Mouse (Mus musculus) heart, postnatal 0 days (tissue): Measurements from ENCODE around the gene Rnf183. TPM values are rescaled to one million over a fixed set of nuclear protein-coding genes. Genes with fewer than 3 reads are reported as not detected.

Source experiments
- ATAC-seq: fragments of 200-750 bp; cut with Nextera tagmentation; 2 replicates; pipeline ENCODE4 v1.8.0; 2017; ENCODE audit warnings: low read depth, moderate number of reproducible peaks, moderate library complexity; ENCODE audit not compliant: insufficient read depth
- DNase-seq: peaks from one replicate; pipeline ENCODE4 v3.0.0-alpha.2; 2016; ENCODE audit warnings: low spot score
- H3K27ac ChIP-seq: fragments of 300-500 bp; sonication (generic); 2 replicates; pipeline ENCODE4 v1.5.1; 2014; ENCODE audit warnings: low read depth, mild to moderate bottlenecking
- H3K27me3 ChIP-seq: fragments of 300-500 bp; sonication (generic); 2 replicates; pipeline ENCODE4 v1.6.1; 2014; ENCODE audit warnings: low read length, mixed read lengths; ENCODE audit not compliant: control insufficient read depth, insufficient read depth
- H3K36me3 ChIP-seq: fragments of 300-500 bp; sonication (generic); replicated peaks from 2 replicates; pipeline ENCODE4 v1.6.1; 2014; ENCODE audit warnings: low read length, mixed read lengths; ENCODE audit not compliant: control insufficient read depth, insufficient read depth
- H3K4me1 ChIP-seq: fragments of 300-500 bp; sonication (generic); 2 replicates; pipeline ENCODE4 v1.6.1; 2014; ENCODE audit warnings: antibody characterized with exemption; ENCODE audit not compliant: control insufficient read depth, insufficient read depth
- H3K4me2 ChIP-seq: fragments of 300-500 bp; sonication (generic); 2 replicates; pipeline ENCODE4 v1.6.1; 2014; ENCODE audit warnings: low read depth, mild to moderate bottlenecking, low read length, moderate library complexity
- H3K4me3 ChIP-seq: fragments of 300-500 bp; sonication (generic); 2 replicates; pipeline ENCODE4 v1.5.1; 2014; ENCODE audit warnings: low read depth, low read length
- H3K9ac ChIP-seq: fragments of 300-500 bp; sonication (generic); replicated peaks from 2 replicates; pipeline ENCODE4 v1.6.1; 2014; ENCODE audit warnings: low read depth, low read length, mixed read lengths
- H3K9me3 ChIP-seq: fragments of 300-500 bp; sonication (generic); replicated peaks from 2 replicates; pipeline ENCODE4 v1.6.1; 2016; ENCODE audit warnings: low read length; ENCODE audit not compliant: control insufficient read depth
- CTCF ChIP-seq: IDR thresholded peaks from 2 replicates; pipeline ENCODE4 v1.5.1; 2016; ENCODE audit warnings: antibody characterized with exemption, control low read depth, low read depth
- EP300 ChIP-seq: IDR thresholded peaks from 2 replicates; pipeline ENCODE4 v1.6.1; 2016; ENCODE audit warnings: antibody characterized with exemption, low read depth
- WGBS: fragments of 180-500 bp; shearing (Covaris S2); extraction: QIAGEN DNeasy Blood & Tissue Kit; methylation state at CpG from one replicate; pipeline ENCODE4 v1.1.7; 2014; 5-methylcytosine and 5-hydroxymethylcytosine counted together
- polyA plus RNA-seq: library from polyadenylated mRNA; unstranded; fragments of >200 nt; fragmentation: Nextera tagmentation; extraction: Ambion mirVana; gene quantifications from 2 replicates; pipeline ENCODE4 v1.2.1, GENCODE M21; 2015
- total RNA-seq: library from RNA; depleted of rRNA; stranded (reverse); fragments of >200 nt; gene quantifications from 2 replicates; pipeline ENCODE4 v1.2.3, GENCODE M21; 2014; ENCODE audit warnings: low replicate concordance

Gene Rnf183
- total and polyA plus RNA-seq, 2 experiments from 2014 or later, result not detected

- H3K36me3 ChIP-seq, result peaks cover 14% of the 10 kb centered on the region
- H3K9me3 ChIP-seq, result no peaks in the 10 kb centered on the region
- no peaks in the 10 kb centered on the region for H3K4me1 ChIP-seq
- DNase-seq, result no peak
- 85% methylated on average over 9 of the region's 9 CpGs for WGBS
- no peak overlapping the region for H3K4me2 ChIP-seq
- no peaks in the 10 kb centered on the region for H3K27me3 ChIP-seq
- ATAC-seq, result no peak
- H3K9ac ChIP-seq, result no peak overlapping the region
- no peak overlapping the region for H3K27ac ChIP-seq
- H3K4me3 ChIP-seq, result no peak overlapping the region
- no peak for TF ChIP-seq EP300
Observed at GRCm38 (mm10) chr4:62429616-62430015, 5.4 kb downstream of the Rnf183 start.

DNA sequence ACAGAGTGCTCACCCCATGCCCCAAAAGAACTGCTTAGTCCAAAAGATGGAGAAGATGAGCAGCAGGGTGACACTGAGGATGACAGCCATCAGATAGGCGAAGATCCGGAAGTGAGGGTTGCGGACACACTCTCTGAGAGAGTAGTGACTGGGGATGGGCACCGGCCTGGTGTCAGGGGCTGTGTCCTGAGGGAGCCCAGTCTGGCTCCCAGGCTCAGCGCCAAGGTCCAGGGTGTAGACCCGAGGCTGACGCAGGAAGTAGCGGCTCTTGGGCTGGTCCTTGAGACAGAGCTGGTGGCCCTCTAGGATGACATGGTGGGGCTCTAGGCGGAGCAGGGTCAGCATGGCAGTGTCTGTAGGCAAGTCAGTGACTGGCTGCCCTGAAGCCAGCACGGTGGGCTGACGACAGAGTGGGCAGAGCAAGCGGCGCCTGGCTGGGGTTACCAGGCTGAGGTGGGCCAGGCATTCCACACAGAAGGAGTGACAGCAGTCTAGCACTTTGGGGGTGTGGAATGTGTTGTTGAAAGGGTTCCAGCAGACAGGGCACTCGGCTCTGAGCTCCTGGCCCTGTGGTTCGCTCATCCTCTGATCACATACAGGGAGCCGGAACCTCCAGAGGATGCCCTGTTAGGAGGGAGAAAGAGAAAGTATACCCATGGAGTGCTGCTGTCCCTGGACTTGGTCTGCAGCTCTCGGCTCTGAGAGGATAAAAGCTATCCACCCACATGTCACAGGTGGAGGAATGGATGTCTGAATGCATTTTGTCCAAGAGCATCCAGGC is 6.9 kb downstream of the Rnf183 start:
- Histone ChIP-seq H3K36me3 (peaks cover 27% of the 10 kb centered on the region), H3K27me3 (no peaks in the 10 kb centered on the region), H3K9ac (no peak overlapping the region), H3K4me2 (peak overlapping the region; percentile 41), H3K4me3 (no peak overlapping the region), H3K4me1 (no peaks in the 10 kb centered on the region), H3K27ac (no peak overlapping the region), H3K9me3 (no peaks in the 10 kb centered on the region)
- DNase-seq, result no peak
- TF ChIP-seq CTCF, result no peak
- TF ChIP-seq EP300, result no peak
- WGBS, result 46% methylated on average over 17 of the region's 17 CpGs
- ATAC-seq, result no peak

DNA sequence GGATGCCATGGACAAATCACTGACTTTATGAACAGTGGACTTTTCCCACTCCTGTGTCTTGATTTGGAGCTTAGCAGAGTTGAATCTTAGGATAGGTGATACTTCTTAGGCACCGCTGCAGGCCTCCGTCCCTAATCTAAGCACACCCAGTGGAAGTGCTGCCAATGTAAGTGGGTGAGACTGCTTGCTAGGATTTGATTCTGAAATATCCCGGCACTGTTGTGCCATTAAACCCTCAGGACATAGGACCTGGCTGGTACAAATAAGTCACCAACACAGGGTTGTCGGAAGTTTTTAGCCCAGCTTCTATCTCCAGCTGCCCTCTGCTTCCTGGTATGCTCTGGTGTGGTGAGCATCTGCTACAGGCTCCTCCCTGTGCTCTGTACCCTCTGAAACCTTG is 9.2 kb downstream of the Rnf183 start:
- H3K4me3 ChIP-seq, result no peak overlapping the region
- no peak overlapping the region for H3K9ac ChIP-seq
- H3K27me3 ChIP-seq, result no peaks in the 10 kb centered on the region
- TF ChIP-seq EP300 (no peak), CTCF (no peak)
- H3K9me3 ChIP-seq, result no peaks in the 10 kb centered on the region
- WGBS, result 83% methylated on average over 4 of the region's 4 CpGs
- no peak overlapping the region for H3K27ac ChIP-seq
- no peak overlapping the region for H3K4me2 ChIP-seq
- ATAC-seq, result no peak
- peaks cover 49% of the 10 kb centered on the region for H3K36me3 ChIP-seq
- no peaks in the 10 kb centered on the region for H3K4me1 ChIP-seq
- DNase-seq, result no peak

DNA sequence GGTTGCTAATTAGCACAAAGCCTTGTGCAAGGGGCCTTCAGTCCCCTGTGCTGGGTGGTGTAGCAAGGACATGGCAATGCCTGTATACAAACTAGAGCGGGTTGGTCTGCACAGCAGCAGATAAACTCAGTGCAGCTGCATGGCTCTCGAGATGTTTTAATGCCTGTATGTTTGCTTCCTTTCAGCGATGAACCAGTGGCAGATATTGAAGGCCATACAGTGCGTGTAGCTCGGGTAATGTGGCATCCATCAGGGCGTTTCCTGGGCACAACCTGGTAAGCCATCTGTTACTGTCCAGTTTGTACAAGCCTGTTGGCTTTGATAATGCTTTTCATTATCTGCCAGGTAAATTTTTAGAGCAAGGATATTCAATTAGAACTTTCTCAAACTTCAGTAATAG is 16.0 kb downstream of the Rnf183 start:
- TF ChIP-seq CTCF (no peak), EP300 (no peak)
- no peaks in the 10 kb centered on the region for H3K9me3 ChIP-seq
- H3K27me3 ChIP-seq, result no peaks in the 10 kb centered on the region
- peaks cover 98% of the 10 kb centered on the region for H3K36me3 ChIP-seq
- no peak overlapping the region for H3K4me2 ChIP-seq
- H3K4me3 ChIP-seq, result no peak overlapping the region
- no peak overlapping the region for H3K9ac ChIP-seq
- 95% methylated on average over 6 of the region's 6 CpGs for WGBS
- no peak for DNase-seq
- ATAC-seq, result no peak
- no peak overlapping the region for H3K27ac ChIP-seq
- H3K4me1 ChIP-seq, result no peaks in the 10 kb centered on the region

GRCm38 (mm10) chr4:62418448-62418847 is 16.6 kb downstream of the Rnf183 start:
- DNase-seq (no peak), ATAC-seq (no peak)
- H3K9me3 ChIP-seq, result no peaks in the 10 kb centered on the region
- no peaks in the 10 kb centered on the region for H3K27me3 ChIP-seq
- no peak overlapping the region for H3K9ac ChIP-seq
- no peaks in the 10 kb centered on the region for H3K4me1 ChIP-seq
- no peak for TF ChIP-seq CTCF
- H3K27ac ChIP-seq, result no peak overlapping the region
- no peak overlapping the region for H3K4me2 ChIP-seq
- WGBS, result 89% methylated on average over 8 of the region's 8 CpGs
- H3K36me3 ChIP-seq, result peaks cover 98% of the 10 kb centered on the region
- H3K4me3 ChIP-seq, result no peak overlapping the region

GRCm38 (mm10) chr4:62411606-62412005 is 23.4 kb downstream of the Rnf183 start:
- Histone ChIP-seq H3K27me3 (no peaks in the 10 kb centered on the region), H3K4me3 (no peak overlapping the region), H3K4me2 (no peak overlapping the region), H3K9ac (no peak overlapping the region), H3K4me1 (peaks cover 15% of the 10 kb centered on the region), H3K27ac (no peak overlapping the region), H3K36me3 (peaks cover 53% of the 10 kb centered on the region), H3K9me3 (no peaks in the 10 kb centered on the region)
- WGBS, result 90% methylated on average over 10 of the region's 10 CpGs
- TF ChIP-seq EP300, result no peak
- TF ChIP-seq CTCF, result no peak
- no peak for DNase-seq
- ATAC-seq, result no peak
